Mouse (Mus musculus): ENCODE measurements around the gene Opn5.
A peak's percentile ranks its signal among the peaks of the same experiment; 100 is the strongest.

The Opn5 gene

DNA sequence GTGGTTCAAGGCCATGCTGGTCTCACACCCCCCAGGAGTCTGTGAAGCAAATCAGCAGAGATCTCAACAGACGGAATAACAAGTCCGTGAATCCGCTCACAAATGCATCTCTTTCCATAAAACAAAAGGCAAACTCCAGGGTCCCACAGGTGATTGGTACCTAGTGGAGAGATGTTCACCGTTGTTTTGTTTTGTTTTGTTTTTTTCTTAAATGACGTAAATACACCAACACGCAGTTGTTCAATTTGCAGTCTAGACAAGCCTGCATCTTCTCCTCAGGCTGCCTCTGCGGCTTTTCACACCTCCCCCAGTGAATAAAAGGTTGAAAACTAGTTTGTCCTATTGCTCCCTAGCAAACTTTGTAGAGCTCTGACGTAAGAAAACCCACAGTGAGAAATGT is at the start of gene Opn5:
Opn5 (minus strand) TSS at position 101 of the 400 bp plus-strand sequence.
- no peak for DNase-seq (ENCODE audit: low spot score in 2 of 2)

GRCm38 (mm10) chr17:42658634-42659422 is 47.6 kb upstream of the Opn5 start:
- DNase-seq (ENCODE audit: low spot score in 2 of 2), result peak; percentile 21 to 24

GRCm38 (mm10) chr17:42643416-42643815 is 32.2 kb upstream of the Opn5 start:
- DNase-seq (ENCODE audit: low spot score in 2 of 2), result no peak

- DNase-seq (ENCODE audit: low spot score in 2 of 2), result no peak
Measured at GRCm38 (mm10) chr17:42630206-42630605, 19.0 kb upstream of the Opn5 start.

DNA sequence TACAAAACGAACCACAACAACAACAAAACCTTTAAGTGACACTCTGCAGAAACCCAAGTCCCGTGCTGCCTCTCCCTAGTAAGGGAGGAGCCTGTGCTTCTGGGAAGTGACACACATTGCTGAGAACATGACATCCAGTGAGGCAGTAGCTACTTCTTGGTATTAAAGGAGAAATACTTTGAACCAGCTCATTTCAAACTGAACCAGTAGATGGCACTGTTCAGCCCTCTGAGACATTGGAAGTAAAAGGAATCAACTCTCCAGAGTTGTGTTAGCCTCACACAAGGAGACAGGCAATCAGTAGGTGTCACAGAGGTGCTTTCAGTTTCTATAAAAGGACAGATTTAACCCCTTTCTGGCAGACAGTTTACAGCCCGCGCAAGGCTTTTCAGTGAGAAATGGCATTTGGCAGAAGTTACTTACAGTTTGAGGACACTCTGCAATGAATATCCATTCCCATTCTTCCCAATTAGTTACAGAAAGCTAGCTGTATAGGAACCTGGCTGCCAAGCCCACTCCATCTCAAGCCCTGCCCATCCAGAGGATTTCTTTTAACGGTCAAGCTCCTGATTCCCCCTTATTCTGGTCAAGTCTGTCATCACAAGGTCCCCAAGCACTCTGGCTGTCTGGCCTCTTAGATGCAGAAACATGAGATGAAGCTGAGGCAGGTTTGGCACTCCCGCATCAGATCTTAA is 2.0 kb upstream of the Opn5 start:
- DNase-seq (ENCODE audit: low spot score in 2 of 2), result peak; percentile 67

GRCm38 (mm10) chr17:42608270-42608669 is 2.9 kb downstream of the Opn5 start:
- DNase-seq (ENCODE audit: low spot score in 2 of 2), result no peak

DNA sequence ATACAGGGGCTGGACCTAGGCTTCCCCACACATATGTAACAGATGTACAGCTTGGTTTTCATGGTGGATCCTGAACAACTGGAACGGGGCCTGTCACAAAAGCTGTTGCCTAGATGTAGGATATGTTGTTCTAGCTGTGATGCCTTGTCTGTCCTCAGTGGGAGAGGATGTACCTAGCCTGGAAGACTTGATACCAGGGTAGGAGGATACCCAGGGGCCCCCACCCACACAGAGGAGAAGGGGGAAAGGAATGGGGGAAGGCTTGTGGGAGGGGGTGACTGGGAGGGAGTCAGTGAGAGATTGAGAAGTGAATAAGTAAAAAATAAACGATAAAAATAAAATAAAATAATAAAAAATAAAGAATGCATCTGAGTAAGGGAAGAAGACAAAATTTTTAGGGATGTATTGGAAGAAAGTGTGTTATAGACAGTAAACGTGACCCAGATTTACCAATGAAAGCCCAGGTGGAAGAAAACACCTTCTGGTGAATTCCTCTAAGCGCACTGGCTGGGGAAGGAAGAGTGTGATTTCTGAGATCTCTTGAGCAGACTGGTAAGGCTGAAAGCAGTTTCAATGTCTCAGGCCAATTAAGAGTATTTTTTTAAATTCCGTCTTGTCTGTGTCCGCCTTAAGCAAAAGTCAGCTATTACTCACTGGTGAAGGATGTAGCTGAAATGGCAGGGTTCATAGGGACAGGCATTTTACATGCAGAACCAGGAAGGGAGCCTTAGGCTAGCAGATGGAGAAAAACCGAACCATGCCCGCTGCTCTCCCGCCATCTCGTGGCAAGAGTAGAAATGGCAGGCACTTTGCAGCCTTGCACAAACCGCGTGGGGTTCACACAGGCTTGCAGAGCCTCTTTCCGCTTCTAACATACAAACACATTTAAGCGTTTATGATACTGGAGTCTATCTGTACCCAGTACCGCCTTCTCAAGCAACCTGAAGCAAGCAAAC is 8.1 kb downstream of the Opn5 start:
- DNase-seq (ENCODE audit: low spot score in 2 of 2), result peak; percentile 91 to 92

GRCm38 (mm10) chr17:42586486-42586885 is 24.7 kb downstream of the Opn5 start:
- peak; percentile 36 to 40 for DNase-seq (ENCODE audit: low spot score in 2 of 2)

DNA sequence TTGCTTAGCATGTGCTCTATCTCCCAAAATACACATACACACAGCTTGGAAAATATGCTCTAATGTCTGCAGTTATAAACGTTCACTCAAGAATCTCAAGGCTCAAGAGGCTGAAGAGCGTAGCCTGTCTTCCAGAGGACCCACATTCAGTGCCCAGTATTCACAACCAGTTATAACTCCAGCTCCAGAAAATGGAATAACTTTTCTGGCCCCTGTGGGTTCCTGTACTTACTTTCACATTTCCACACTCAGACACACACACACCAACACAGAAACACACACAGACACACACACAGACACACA is 28.2 kb downstream of the Opn5 start:
- no peak for DNase-seq (ENCODE audit: low spot score in 2 of 2)

DNA sequence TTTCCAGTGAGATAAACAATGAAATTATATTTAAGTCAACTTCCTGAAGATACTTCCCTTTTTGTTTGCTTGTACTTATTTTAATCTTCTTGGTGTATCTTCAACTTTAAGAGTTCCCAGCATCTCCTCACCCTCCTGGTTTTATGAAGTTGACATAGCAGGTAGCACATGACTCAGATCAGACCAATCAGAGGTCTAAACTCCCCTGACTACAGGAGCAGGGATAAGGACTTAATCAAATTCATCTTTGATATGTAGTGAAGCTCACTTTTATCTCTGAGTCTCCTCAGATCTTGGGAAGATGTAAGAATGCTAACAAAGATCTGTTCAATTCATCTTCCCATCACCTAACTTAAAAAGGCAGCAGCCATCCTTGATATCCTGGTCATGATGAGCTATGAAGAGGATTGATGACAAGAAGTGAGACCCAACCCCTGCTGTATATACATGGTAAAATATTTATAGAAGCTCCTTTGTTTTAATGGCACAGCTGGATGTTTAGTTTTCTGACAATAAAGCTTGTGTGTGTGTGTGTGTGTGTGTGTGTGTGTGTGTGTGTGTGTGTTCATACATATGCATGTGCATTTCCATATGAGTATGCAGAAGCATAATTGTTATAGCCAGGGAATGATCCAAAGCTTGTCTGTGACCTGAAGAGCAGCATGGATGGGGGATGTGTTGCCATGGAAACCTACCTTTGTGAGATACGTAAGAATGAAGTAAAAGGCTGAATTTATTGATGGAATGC is 28.7 kb downstream of the Opn5 start:
- peak in 1 of 2 experiments; percentile 46 for DNase-seq (ENCODE audit: low spot score in 2 of 2)

GRCm38 (mm10) chr17:42580623-42581022 is 30.6 kb downstream of the Opn5 start:
- no peak for DNase-seq (ENCODE audit: low spot score in 2 of 2)

- no peak for DNase-seq (ENCODE audit: low spot score in 2 of 2)
Measured at GRCm38 (mm10) chr17:42580196-42580595, 31.0 kb downstream of the Opn5 start.

DNA sequence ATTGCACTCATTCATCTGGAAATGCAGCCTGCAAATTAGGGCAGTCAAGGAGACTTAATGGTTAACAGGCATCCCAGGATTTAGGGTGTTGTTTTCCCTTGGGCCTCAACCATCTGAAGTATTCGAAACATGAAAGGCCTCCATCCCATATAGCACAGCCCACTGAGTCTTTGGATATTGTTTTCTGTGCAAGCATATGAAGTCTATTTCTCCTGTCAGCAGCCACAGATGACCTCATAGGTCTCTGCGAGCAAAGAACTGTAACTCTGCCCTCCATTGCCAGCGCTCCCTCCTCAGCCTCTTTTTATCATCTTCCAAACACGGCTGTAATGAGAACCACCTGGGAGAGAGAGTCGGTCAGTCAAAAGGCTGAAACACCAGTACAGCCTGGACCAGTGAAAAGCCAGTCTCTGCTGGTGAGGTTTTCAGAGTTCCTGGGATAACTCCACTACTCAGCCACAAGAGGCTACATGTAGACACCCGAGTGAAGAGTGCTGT is 34.5 kb downstream of the Opn5 start:
- DNase-seq (ENCODE audit: low spot score in 2 of 2), result no peak

DNA sequence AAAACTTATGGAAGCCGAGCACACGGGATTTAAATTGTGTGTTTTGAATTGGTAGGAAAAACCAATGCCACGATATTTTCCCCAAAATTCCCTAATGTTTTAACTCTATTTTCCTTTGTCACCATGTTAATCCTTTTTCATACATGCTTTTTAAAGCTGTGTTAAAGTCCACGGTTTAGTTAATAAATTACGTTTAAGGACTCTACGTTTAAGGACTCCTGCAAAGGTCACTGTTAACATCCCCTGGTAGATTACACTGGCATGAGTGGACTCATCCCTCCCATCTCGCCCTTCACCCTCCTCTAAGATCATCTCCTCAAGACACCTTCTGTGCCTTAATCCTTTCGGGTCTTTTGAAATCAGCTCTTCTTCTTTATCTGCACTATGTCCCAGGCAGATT is 37.4 kb downstream of the Opn5 start:
- DNase-seq (ENCODE audit: low spot score in 2 of 2), result no peak

- DNase-seq (ENCODE audit: low spot score in 2 of 2), result peak; percentile 19 to 33
Measured at GRCm38 (mm10) chr17:42549578-42549977, 61.6 kb downstream of the Opn5 start.

- no peak for DNase-seq (ENCODE audit: low spot score in 2 of 2)
Measured at GRCm38 (mm10) chr17:42530147-42530546, 81.0 kb downstream of the Opn5 start.

- no peak for DNase-seq (ENCODE audit: low spot score in 2 of 2)
Measured at GRCm38 (mm10) chr17:42509356-42510262, 101.6 kb downstream of the Opn5 start.

Measured in right cerebral cortex, postnatal 10 days (tissue).